Mouse (Mus musculus) heart, embryonic 14.5 days (tissue): ENCODE results near the gene Cmc1. TPM values are rescaled to one million over a fixed set of nuclear protein-coding genes. Genes with fewer than 3 reads are reported as not detected.

Source experiments
- ATAC-seq: fragments of 200-750 bp; cut with Nextera tagmentation; 2 replicates; pipeline ENCODE4 v1.8.0; 2017; ENCODE audit warnings: low read depth, moderate TSS enrichment; ENCODE audit not compliant: insufficient number of reproducible peaks, insufficient read depth, low FRiP score
- H3K27ac ChIP-seq, 2 experiments: fragments of 200-500 bp in 1 of 2; fragments of 300-500 bp in 1 of 2; sonication (generic) in 1 of 2; replicated peaks in 1 of 2; 2 replicates each; pipeline ENCODE4 v1.5.1; 2012 to 2014; ENCODE audit warnings: low read depth in 2 of 2, low read length in 2 of 2, control low read depth in 1 of 2, mild to moderate bottlenecking in 1 of 2, mixed read lengths in 1 of 2; ENCODE audit not compliant: control insufficient read depth in 1 of 2, insufficient read depth in 1 of 2
- H3K27me3 ChIP-seq: fragments of 300-500 bp; sonication (generic); 2 replicates; pipeline ENCODE4 v1.6.1; 2014; ENCODE audit warnings: mild to moderate bottlenecking, low read length, control low read depth; ENCODE audit not compliant: control insufficient read depth, insufficient read depth
- H3K36me3 ChIP-seq: fragments of 300-500 bp; sonication (generic); 2 replicates; pipeline ENCODE4 v1.6.1; 2014; ENCODE audit warnings: mild to moderate bottlenecking, control low read depth, low read length, mixed read lengths; ENCODE audit not compliant: control insufficient read depth, insufficient read depth
- H3K4me1 ChIP-seq, 2 experiments: fragments of 200-500 bp in 1 of 2; fragments of 300-500 bp in 1 of 2; sonication (generic) in 1 of 2; 2 replicates each; pipeline ENCODE4 v1.6.1; 2012 to 2014; ENCODE audit warnings: low read length in 2 of 2, control low read depth in 1 of 2, mixed read lengths in 1 of 2; ENCODE audit not compliant: control insufficient read depth in 2 of 2, insufficient read depth in 2 of 2
- H3K4me2 ChIP-seq: fragments of 300-500 bp; sonication (generic); 2 replicates; pipeline ENCODE4 v1.6.1; 2014; ENCODE audit warnings: mild to moderate bottlenecking, low read length
- H3K4me3 ChIP-seq, 2 experiments: fragments of 200-500 bp in 1 of 2; fragments of 300-500 bp in 1 of 2; sonication (generic) in 1 of 2; 2 replicates each; pipeline ENCODE4 v1.5.1; 2012 to 2014; ENCODE audit warnings: low read length in 2 of 2, mild to moderate bottlenecking in 2 of 2, control low read depth in 1 of 2, low read depth in 1 of 2, moderate library complexity in 1 of 2; ENCODE audit not compliant: control insufficient read depth in 1 of 2, insufficient read depth in 1 of 2
- H3K9ac ChIP-seq: fragments of 300-500 bp; sonication (generic); 2 replicates; pipeline ENCODE4 v1.6.1; 2014; ENCODE audit warnings: mild to moderate bottlenecking, low read length
- H3K9me3 ChIP-seq: fragments of 300-500 bp; sonication (generic); 2 replicates; pipeline ENCODE4 v1.6.1; 2016; ENCODE audit warnings: low read length, control low read depth; ENCODE audit not compliant: control insufficient read depth
- WGBS: fragments of 180-500 bp; shearing (Covaris S2); extraction: QIAGEN DNeasy Blood & Tissue Kit; methylation state at CpG from one replicate; pipeline ENCODE4 v1.1.7; 2014; 5-methylcytosine and 5-hydroxymethylcytosine counted together
- polyA plus RNA-seq: library from polyadenylated mRNA; unstranded; fragments of >200 nt; fragmentation: Nextera tagmentation; extraction: Ambion mirVana; gene quantifications from 2 replicates; pipeline ENCODE4 v1.2.1, GENCODE M21; 2014

Gene Cmc1
- polyA plus RNA-seq, 1 experiment from 2014 or later = 49.1 TPM

DNA sequence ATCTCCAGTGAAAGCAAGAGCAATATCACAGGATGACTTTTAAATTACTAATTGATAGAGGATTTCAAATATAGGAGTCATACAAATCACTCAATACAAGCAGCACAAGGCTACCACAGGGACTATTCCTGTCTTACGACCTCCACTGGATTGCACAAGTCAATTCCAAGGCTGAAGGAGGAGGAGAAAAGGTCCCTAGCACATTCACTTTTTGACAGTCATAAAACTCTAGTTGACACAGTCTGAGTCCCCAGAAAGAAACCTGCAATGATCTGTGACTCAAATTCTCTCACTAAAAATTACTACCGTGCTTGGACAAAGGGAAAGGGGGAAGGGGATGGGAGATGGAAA is 39.6 kb downstream of the Cmc1 start:
- Histone ChIP-seq H3K9me3 (no peaks in the 10 kb centered on the region), H3K4me1 (no peaks in the 10 kb centered on the region), H3K27ac (no peak overlapping the region), H3K27me3 (no peaks in the 10 kb centered on the region), H3K4me3 (no peak overlapping the region), H3K4me2 (no peak overlapping the region), H3K9ac (no peak overlapping the region), H3K36me3 (0 out of 2 replicates have a peak, but pooled peaks cover 4% of the 10 kb centered on the region)
- no peak for ATAC-seq
- WGBS = 87% methylated on average over 2 of the region's 2 CpGs

DNA sequence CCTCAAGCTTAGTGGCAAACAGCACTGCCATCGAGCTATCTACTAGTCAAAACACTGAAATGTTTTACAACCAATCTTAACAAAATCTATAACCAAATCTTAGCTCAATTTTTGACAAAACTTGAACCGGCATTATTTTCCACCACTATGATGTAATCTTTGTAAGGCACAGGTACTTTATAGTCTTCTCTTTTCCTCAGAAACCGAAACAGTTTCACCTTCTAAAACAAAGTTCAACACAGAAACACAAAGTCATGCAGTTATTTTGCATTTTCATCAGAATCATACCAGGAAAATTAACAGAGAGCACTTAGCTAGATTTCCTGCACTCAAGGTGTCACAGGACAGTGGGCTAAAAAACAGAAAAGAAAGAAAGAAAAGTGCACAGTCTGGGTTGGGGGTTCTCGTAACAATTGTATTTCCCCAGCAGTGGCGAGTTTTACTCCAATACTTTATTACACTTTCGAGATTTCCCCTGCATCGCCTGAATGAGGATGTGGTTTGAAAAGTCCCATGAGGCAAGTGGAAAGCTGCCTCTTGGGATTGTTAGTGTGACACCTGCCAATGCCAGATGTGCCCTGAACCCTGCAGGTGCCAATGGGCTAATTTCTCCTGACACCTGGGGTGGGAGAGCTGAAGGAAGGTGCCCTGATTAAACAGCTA is 40.1 kb downstream of the Cmc1 start:
- Histone ChIP-seq H3K27me3 (no peaks in the 10 kb centered on the region), H3K9ac (no peak overlapping the region), H3K36me3 (0 out of 2 replicates have a peak, but pooled peaks cover 1% of the 10 kb centered on the region), H3K4me3 (no peak overlapping the region), H3K4me1 (no peaks in the 10 kb centered on the region), H3K27ac (no peak overlapping the region), H3K4me2 (no peak overlapping the region), H3K9me3 (no peaks in the 10 kb centered on the region)
- WGBS = 82% methylated on average over 7 of the region's 7 CpGs
- no peak for ATAC-seq

DNA sequence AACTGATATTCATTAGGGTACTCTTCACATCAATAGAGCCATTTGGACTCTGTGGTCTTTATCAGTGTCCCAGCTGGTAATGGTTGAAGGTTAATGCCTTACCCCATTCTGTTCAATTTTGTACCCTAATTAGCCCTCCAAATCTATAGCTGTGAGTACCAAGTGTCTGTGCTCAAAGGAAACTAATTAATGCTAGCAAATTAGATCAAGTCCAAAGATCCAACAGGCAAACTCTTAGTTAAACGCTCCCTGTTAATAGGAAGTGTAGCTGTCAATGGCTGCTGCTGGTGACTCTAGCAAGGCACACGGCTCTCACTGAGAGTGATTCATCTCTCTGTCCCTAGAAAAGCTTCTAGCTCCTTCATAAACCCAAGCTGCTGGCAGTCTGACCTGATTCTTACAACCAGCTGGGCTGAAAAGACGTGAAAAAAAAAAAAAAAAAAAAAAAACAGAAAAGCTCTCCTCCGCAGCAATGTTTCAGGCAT is 41.4 kb downstream of the Cmc1 start:
- no peak for ATAC-seq
- no peak overlapping the region for H3K27ac ChIP-seq
- no peak overlapping the region for H3K9ac ChIP-seq
- no peaks in the 10 kb centered on the region for H3K27me3 ChIP-seq
- no peak overlapping the region for H3K4me3 ChIP-seq
- no peaks in the 10 kb centered on the region for H3K36me3 ChIP-seq
- no peak overlapping the region for H3K4me2 ChIP-seq
- H3K4me1 ChIP-seq = no peaks in the 10 kb centered on the region
- WGBS = 67% methylated on average over 4 of the region's 4 CpGs
- H3K9me3 ChIP-seq = no peaks in the 10 kb centered on the region

DNA sequence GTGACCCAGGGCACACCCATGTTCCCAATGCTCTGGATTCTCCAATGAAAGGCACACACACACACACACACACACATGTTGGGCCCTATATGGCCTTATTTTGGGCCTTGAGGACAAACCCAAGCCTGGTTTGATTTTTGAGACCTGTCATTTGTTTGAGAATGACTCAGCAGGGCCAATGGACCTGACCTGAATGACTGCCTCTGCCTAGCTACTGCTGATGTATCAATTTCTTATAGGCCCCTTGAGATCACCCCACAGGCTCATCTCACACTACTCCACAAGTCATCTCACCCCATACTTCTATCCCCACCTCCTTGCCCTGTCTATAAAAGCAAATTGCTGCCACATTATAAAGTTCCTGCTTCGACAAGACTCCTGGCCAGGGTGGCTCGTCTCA is 48.2 kb downstream of the Cmc1 start:
- 87% methylated on average over 2 of the region's 2 CpGs for WGBS
- H3K27me3 ChIP-seq = no peaks in the 10 kb centered on the region
- H3K27ac ChIP-seq = no peak overlapping the region
- no peak overlapping the region for H3K4me3 ChIP-seq
- H3K4me1 ChIP-seq = peaks cover 0 to 2% of the 10 kb centered on the region in 2 experiments; a peak in 2 of 4 replicates
- H3K9me3 ChIP-seq = no peaks in the 10 kb centered on the region
- no peak overlapping the region for H3K4me2 ChIP-seq
- no peak for ATAC-seq
- no peak overlapping the region for H3K9ac ChIP-seq
- no peaks in the 10 kb centered on the region for H3K36me3 ChIP-seq

DNA sequence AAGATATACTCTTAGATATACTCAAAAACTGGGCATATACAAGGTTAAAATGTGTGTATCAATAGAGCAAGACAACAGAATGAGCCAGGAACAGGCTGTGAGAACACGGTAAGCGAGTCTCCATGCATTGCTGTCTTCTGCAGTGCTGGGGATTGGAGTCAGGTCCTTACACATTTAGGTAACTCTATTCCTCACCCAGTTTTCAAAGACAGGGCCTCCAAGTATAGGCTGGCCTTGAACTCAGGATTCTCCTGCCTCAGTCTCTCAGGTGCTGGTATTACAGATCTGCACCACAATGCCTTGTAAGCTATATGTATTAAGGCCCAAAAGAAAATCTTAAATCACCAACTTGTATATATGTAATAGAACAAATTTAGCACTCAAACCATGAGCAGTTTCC is 49.5 kb downstream of the Cmc1 start:
- Histone ChIP-seq H3K27me3 (no peaks in the 10 kb centered on the region), H3K4me1 (peaks cover 0 to 2% of the 10 kb centered on the region in 2 experiments; a peak in 2 of 4 replicates), H3K4me3 (no peak overlapping the region), H3K36me3 (no peaks in the 10 kb centered on the region), H3K9ac (no peak overlapping the region), H3K27ac (no peak overlapping the region), H3K4me2 (no peak overlapping the region), H3K9me3 (no peaks in the 10 kb centered on the region)
- WGBS = 95% methylated on average over 2 of the region's 2 CpGs
- no peak for ATAC-seq

DNA sequence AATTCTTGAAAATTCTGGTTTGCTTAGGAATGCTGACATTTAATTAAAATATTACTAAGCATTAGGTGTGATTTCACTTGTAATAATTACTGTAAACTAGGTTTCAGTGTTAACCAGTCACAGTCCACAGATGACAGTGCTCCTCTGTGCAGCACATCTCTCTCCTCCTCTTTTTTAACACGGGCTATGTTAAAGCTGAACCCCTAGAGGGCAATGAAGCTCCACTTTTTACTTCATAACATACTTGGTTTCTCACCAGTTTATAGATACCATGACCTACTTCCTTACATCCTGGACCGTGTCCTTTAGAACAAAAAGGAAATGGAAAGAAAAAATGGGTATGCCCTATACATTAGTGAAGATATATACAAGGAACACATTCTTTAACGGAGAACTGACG is 50.6 kb downstream of the Cmc1 start:
- H3K9me3 ChIP-seq = no peaks in the 10 kb centered on the region
- ATAC-seq = no peak
- peaks cover 0 to 2% of the 10 kb centered on the region in 2 experiments; a peak in 2 of 4 replicates for H3K4me1 ChIP-seq
- no peak overlapping the region for H3K27ac ChIP-seq
- no peak overlapping the region for H3K9ac ChIP-seq
- WGBS = 38% methylated on average over 4 of the region's 4 CpGs
- H3K27me3 ChIP-seq = no peaks in the 10 kb centered on the region
- no peaks in the 10 kb centered on the region for H3K36me3 ChIP-seq
- H3K4me3 ChIP-seq = no peak overlapping the region
- no peak overlapping the region for H3K4me2 ChIP-seq

DNA sequence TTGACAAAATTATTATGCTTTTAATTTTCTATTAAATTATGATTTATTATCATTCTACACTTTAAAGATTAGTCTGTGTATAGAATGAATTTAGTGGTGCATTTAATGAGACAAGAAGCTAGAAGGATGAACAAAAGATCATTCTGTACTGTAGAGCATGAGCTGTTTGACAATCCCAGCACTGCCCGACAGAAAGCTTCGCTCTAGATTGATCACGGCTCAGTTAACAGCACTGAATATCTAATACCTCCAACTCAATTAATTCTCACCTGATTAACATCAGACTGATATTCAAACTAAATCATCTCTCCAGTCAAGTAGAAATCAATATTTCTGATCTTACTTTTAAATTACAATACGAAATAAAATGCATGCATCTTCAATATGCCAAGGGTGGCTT is 66.1 kb downstream of the Cmc1 start:
- Histone ChIP-seq H3K27ac (no peak overlapping the region), H3K9me3 (no peaks in the 10 kb centered on the region), H3K36me3 (no peaks in the 10 kb centered on the region), H3K4me2 (no peak overlapping the region), H3K27me3 (no peaks in the 10 kb centered on the region), H3K4me3 (no peak overlapping the region), H3K9ac (no peak overlapping the region), H3K4me1 (peaks cover 3 to 9% of the 10 kb centered on the region in 2 experiments; a peak in 1 of 4 replicates)
- no peak for ATAC-seq
- 92% methylated on average over 4 of the region's 4 CpGs for WGBS
